Mouse (Mus musculus): ENCODE data around the gene Serpina1a. TPM values are rescaled to one million over a fixed set of nuclear protein-coding genes. Genes with fewer than 3 reads are reported as not detected.

Gene Serpina1a
- not detected in 2 replicates for polyA plus RNA-seq (2012; ENCODE audit: low replicate concordance)

GRCm38 (mm10) chr12:103863101-103863974, at the start of gene Serpina1a:
Serpina1a (minus strand) TSS chr12:103863562.

GRCm38 (mm10) chr12:103904837-103905340, 41.5 kb upstream of the Serpina1a start, which contains the start of gene Serpina1c:
Serpina1c (minus strand) TSS chr12:103904887.

GRCm38 (mm10) chr12:103830273-103830672, 33.1 kb downstream of the Serpina1a start, which contains the start of gene Serpina1b:
Serpina1b (minus strand) TSS chr12:103830373.

Other genes with a start within 250 kb of the Serpina1a start
- not detected in 2 replicates for gene Serpina10, start 232.1 kb downstream of the Serpina1a start, polyA plus RNA-seq (2012; ENCODE audit: low replicate concordance)
- gene Serpina6, start 206.3 kb downstream of the Serpina1a start, polyA plus RNA-seq (2012; ENCODE audit: low replicate concordance): not detected in 2 replicates
- not detected in 2 replicates for gene Serpina16, start 187.4 kb downstream of the Serpina1a start, polyA plus RNA-seq (2012; ENCODE audit: low replicate concordance)
- not detected in 2 replicates for gene Serpina1f, start 168.0 kb downstream of the Serpina1a start, polyA plus RNA-seq (2012; ENCODE audit: low replicate concordance)
- gene Serpina1d, start 90.0 kb downstream of the Serpina1a start, polyA plus RNA-seq (2012; ENCODE audit: low replicate concordance): not detected in 2 replicates
- gene Serpina1b, start 33.2 kb downstream of the Serpina1a start, polyA plus RNA-seq (2012; ENCODE audit: low replicate concordance): 0.12 and 0.40 TPM in 2 replicates
- gene Serpina1c, start 41.3 kb upstream of the Serpina1a start, polyA plus RNA-seq (2012; ENCODE audit: low replicate concordance): 0.29 TPM in 1 of 2 replicates, not detected in the other
- gene Serpina1e, start 95.4 kb upstream of the Serpina1a start, polyA plus RNA-seq (2012; ENCODE audit: low replicate concordance): not detected in 2 replicates
- gene Serpina11, start 126.4 kb upstream of the Serpina1a start, polyA plus RNA-seq (2012; ENCODE audit: low replicate concordance): not detected in 2 replicates
- 0.22 and 0.39 TPM in 2 replicates for gene Serpina9, start 150.2 kb upstream of the Serpina1a start, polyA plus RNA-seq (2012; ENCODE audit: low replicate concordance)
- gene Serpina12, start 180.9 kb upstream of the Serpina1a start, polyA plus RNA-seq (2012; ENCODE audit: low replicate concordance): not detected in 2 replicates
- gene Serpina5, start 237.6 kb upstream of the Serpina1a start, polyA plus RNA-seq (2012; ENCODE audit: low replicate concordance): 0.27 TPM in 1 of 2 replicates, not detected in the other
- gene Serpina3a, start 249.2 kb upstream of the Serpina1a start, polyA plus RNA-seq (2012; ENCODE audit: low replicate concordance): not detected in 2 replicates